Mouse (Mus musculus): ENCODE data around the gene Pnpla8.

Gene Pnpla8

GRCm38 (mm10) chr12:44346143-44346542, 125.0 kb downstream of the Pnpla8 start:
- in situ Hi-C loops (cut with MboI, MseI), result no loop called here

GRCm38 (mm10) chr12:44355116-44355515, 133.9 kb downstream of the Pnpla8 start:
- in situ Hi-C loops (cut with MboI, MseI), result no loop called here

- in situ Hi-C loops (cut with MboI, MseI), result no loop called here
Observed at GRCm38 (mm10) chr12:44357460-44357859, 136.3 kb downstream of the Pnpla8 start.

GRCm38 (mm10) chr12:44357881-44358280, 136.7 kb downstream of the Pnpla8 start:
- in situ Hi-C loops (cut with MboI, MseI), result no loop called here

GRCm38 (mm10) chr12:44371076-44371710, 150.0 kb downstream of the Pnpla8 start:
- in situ Hi-C loops (cut with MboI, MseI), result no loop called here

Measured in regulatory T cell (primary cell).